Mouse (Mus musculus) liver, adult 2 months (tissue): ENCODE results near the gene Atp5c1. TPM values are rescaled to one million over a fixed set of nuclear protein-coding genes. Genes with fewer than 3 reads are reported as not detected.

Experiments
- DNase-seq: peaks from one replicate; pipeline ENCODE4 v3.0.0-alpha.2; 2011; ENCODE audit warnings: low read depth, low spot score; ENCODE audit errors: extremely low read depth
- H3K27ac ChIP-seq: fragments of 200-500 bp; replicated peaks from 2 replicates; pipeline ENCODE4 v1.5.1; 2012; ENCODE audit warnings: low read depth, mild to moderate bottlenecking, control low read depth, inconsistent platforms, low read length; ENCODE audit not compliant: insufficient read depth
- H3K27me3 ChIP-seq: fragments of 200-500 bp; 2 replicates; pipeline ENCODE4 v1.6.1; 2012; ENCODE audit warnings: mild to moderate bottlenecking, moderate library complexity, low read length, inconsistent platforms; ENCODE audit not compliant: control insufficient read depth, insufficient read depth
- H3K36me3 ChIP-seq: fragments of 200-500 bp; 2 replicates; pipeline ENCODE4 v1.6.1; 2012; ENCODE audit warnings: low read length, inconsistent platforms; ENCODE audit not compliant: control insufficient read depth, insufficient read depth
- H3K4me1 ChIP-seq: fragments of 200-500 bp; 2 replicates; pipeline ENCODE4 v1.6.1; 2011; ENCODE audit warnings: low read length; ENCODE audit not compliant: control insufficient read depth, insufficient read depth
- H3K4me3 ChIP-seq: fragments of 200-500 bp; 2 replicates; pipeline ENCODE4 v1.5.1; 2011; ENCODE audit warnings: low read depth, mild to moderate bottlenecking, control low read depth, low read length, moderate library complexity; ENCODE audit not compliant: insufficient read depth
- H3K79me2 ChIP-seq: fragments of 200-500 bp; 2 replicates; pipeline ENCODE4 v1.6.1; 2012; ENCODE audit warnings: inconsistent platforms, mild to moderate bottlenecking, low read length, moderate library complexity; ENCODE audit not compliant: control insufficient read depth, insufficient read depth
- H3K9ac ChIP-seq: fragments of 200-500 bp; 2 replicates; pipeline ENCODE4 v1.6.1; 2012; ENCODE audit warnings: low read depth, mild to moderate bottlenecking, control low read depth, inconsistent platforms, low read length
- CTCF ChIP-seq: fragments of 200-500 bp; IDR thresholded peaks from 2 replicates; pipeline ENCODE4 v1.5.1; 2011; ENCODE audit warnings: low read depth, low read length, control low read depth
- POLR2A ChIP-seq: fragments of 200-500 bp; IDR thresholded peaks from 2 replicates; pipeline ENCODE4 v1.6.1; 2011; ENCODE audit warnings: low read length, control low read depth; ENCODE audit not compliant: insufficient read depth; ENCODE audit errors: extremely low read depth
- WGBS: fragments of 180-500 bp; shearing (Covaris S2); methylation state at CpG from one replicate; pipeline ENCODE4 v1.1.7; 2018; 5-methylcytosine and 5-hydroxymethylcytosine counted together
- polyA plus RNA-seq: library from polyadenylated mRNA; depleted of rRNA; stranded (reverse); fragments of >200 nt; gene quantifications from 2 replicates; pipeline ENCODE4 v1.2.3, GENCODE M21; 2012; rRNA removed
- total RNA-seq: library from RNA; depleted of rRNA; stranded (reverse); fragments of >200 nt; gene quantifications from 2 replicates; pipeline ENCODE4 v1.2.3, GENCODE M21; 2014; rRNA removed

The Atp5c1 gene
- total and polyA plus RNA-seq, 2 experiments, result 314 to 559 TPM

GRCm38 (mm10) chr2:10008593-10008992, 71.7 kb downstream of the Atp5c1 start:
- Histone ChIP-seq H3K36me3 (no peaks in the 10 kb centered on the region), H3K79me2 (peaks cover 6% of the 10 kb centered on the region; the same call in 1 of the 2 replicates), H3K4me1 (peaks cover 2% of the 10 kb centered on the region; the same call in 1 of the 2 replicates), H3K9ac (no peak overlapping the region), H3K4me3 (no peak overlapping the region), H3K27me3 (no peaks in the 10 kb centered on the region), H3K27ac (no peak overlapping the region)
- no peak for DNase-seq
- 36% methylated on average over 4 of the region's 4 CpGs for WGBS
- TF ChIP-seq CTCF (no peak), POLR2A (no peak)

Other genes with a start within 250 kb of the Atp5c1 start
- not detected in 2 replicates for gene 4930412O13Rik, start 199.3 kb downstream of the Atp5c1 start, total RNA-seq
- gene 4930412O13Rik, start 199.3 kb downstream of the Atp5c1 start, polyA plus RNA-seq, result not detected in 2 replicates
- gene 9230102O04Rik, start 191.0 kb downstream of the Atp5c1 start, total RNA-seq, result not detected in 2 replicates
- gene 9230102O04Rik, start 191.0 kb downstream of the Atp5c1 start, polyA plus RNA-seq, result not detected in 2 replicates
- gene Gata3, start 190.5 kb downstream of the Atp5c1 start, total RNA-seq, result 0.07 TPM in 1 of 2 replicates, not detected in the other
- gene Gata3, start 190.5 kb downstream of the Atp5c1 start, polyA plus RNA-seq, result 0.33 and 0.42 TPM in 2 replicates
- 1.1 and 1.5 TPM in 2 replicates for gene Taf3, start 31.9 kb downstream of the Atp5c1 start, total RNA-seq
- gene Taf3, start 31.9 kb downstream of the Atp5c1 start, polyA plus RNA-seq, result 1.6 and 2.6 TPM in 2 replicates
- 5.2 and 7.7 TPM in 2 replicates for gene Kin, start 83 bp upstream of the Atp5c1 start, total RNA-seq
- gene Kin, start 83 bp upstream of the Atp5c1 start, polyA plus RNA-seq, result 1.3 and 1.9 TPM in 2 replicates
- gene Itih2, start 50.9 kb upstream of the Atp5c1 start, total RNA-seq, result 677 and 1,125 TPM in 2 replicates
- 409 and 422 TPM in 2 replicates for gene Itih2, start 50.9 kb upstream of the Atp5c1 start, polyA plus RNA-seq
- gene Itih5, start 73.1 kb upstream of the Atp5c1 start, total RNA-seq, result 7.4 and 7.8 TPM in 2 replicates
- 1.9 and 4.6 TPM in 2 replicates for gene Itih5, start 73.1 kb upstream of the Atp5c1 start, polyA plus RNA-seq